Mouse (Mus musculus) heart, postnatal 0 days (tissue): ENCODE results near the gene Dnm3. TPM values are rescaled to one million over a fixed set of nuclear protein-coding genes. Genes with fewer than 3 reads are reported as not detected.

Experiments used
- ATAC-seq: fragments of 200-750 bp; cut with Nextera tagmentation; 2 replicates; pipeline ENCODE4 v1.8.0; 2017; ENCODE audit warnings: low read depth, moderate number of reproducible peaks, moderate library complexity; ENCODE audit not compliant: insufficient read depth
- DNase-seq: peaks from one replicate; pipeline ENCODE4 v3.0.0-alpha.2; 2016; ENCODE audit warnings: low spot score
- H3K27ac ChIP-seq: fragments of 300-500 bp; sonication (generic); 2 replicates; pipeline ENCODE4 v1.5.1; 2014; ENCODE audit warnings: low read depth, mild to moderate bottlenecking
- H3K27me3 ChIP-seq: fragments of 300-500 bp; sonication (generic); 2 replicates; pipeline ENCODE4 v1.6.1; 2014; ENCODE audit warnings: low read length, mixed read lengths; ENCODE audit not compliant: control insufficient read depth, insufficient read depth
- H3K36me3 ChIP-seq: fragments of 300-500 bp; sonication (generic); replicated peaks from 2 replicates; pipeline ENCODE4 v1.6.1; 2014; ENCODE audit warnings: low read length, mixed read lengths; ENCODE audit not compliant: control insufficient read depth, insufficient read depth
- H3K4me1 ChIP-seq: fragments of 300-500 bp; sonication (generic); 2 replicates; pipeline ENCODE4 v1.6.1; 2014; ENCODE audit warnings: antibody characterized with exemption; ENCODE audit not compliant: control insufficient read depth, insufficient read depth
- H3K4me2 ChIP-seq: fragments of 300-500 bp; sonication (generic); 2 replicates; pipeline ENCODE4 v1.6.1; 2014; ENCODE audit warnings: low read depth, mild to moderate bottlenecking, low read length, moderate library complexity
- H3K4me3 ChIP-seq: fragments of 300-500 bp; sonication (generic); 2 replicates; pipeline ENCODE4 v1.5.1; 2014; ENCODE audit warnings: low read depth, low read length
- H3K9ac ChIP-seq: fragments of 300-500 bp; sonication (generic); replicated peaks from 2 replicates; pipeline ENCODE4 v1.6.1; 2014; ENCODE audit warnings: low read depth, low read length, mixed read lengths
- H3K9me3 ChIP-seq: fragments of 300-500 bp; sonication (generic); replicated peaks from 2 replicates; pipeline ENCODE4 v1.6.1; 2016; ENCODE audit warnings: low read length; ENCODE audit not compliant: control insufficient read depth
- CTCF ChIP-seq: IDR thresholded peaks from 2 replicates; pipeline ENCODE4 v1.5.1; 2016; ENCODE audit warnings: antibody characterized with exemption, control low read depth, low read depth
- EP300 ChIP-seq: IDR thresholded peaks from 2 replicates; pipeline ENCODE4 v1.6.1; 2016; ENCODE audit warnings: antibody characterized with exemption, low read depth
- WGBS: fragments of 180-500 bp; shearing (Covaris S2); extraction: QIAGEN DNeasy Blood & Tissue Kit; methylation state at CpG from one replicate; pipeline ENCODE4 v1.1.7; 2014; 5-methylcytosine and 5-hydroxymethylcytosine counted together
- polyA plus RNA-seq: library from polyadenylated mRNA; unstranded; fragments of >200 nt; fragmentation: Nextera tagmentation; extraction: Ambion mirVana; gene quantifications from 2 replicates; pipeline ENCODE4 v1.2.1, GENCODE M21; 2015
- total RNA-seq: library from RNA; depleted of rRNA; stranded (reverse); fragments of >200 nt; gene quantifications from 2 replicates; pipeline ENCODE4 v1.2.3, GENCODE M21; 2014; ENCODE audit warnings: low replicate concordance

Gene Dnm3
- total and polyA plus RNA-seq, 2 experiments from 2014 or later: 1.9 to 2.4 TPM

DNA sequence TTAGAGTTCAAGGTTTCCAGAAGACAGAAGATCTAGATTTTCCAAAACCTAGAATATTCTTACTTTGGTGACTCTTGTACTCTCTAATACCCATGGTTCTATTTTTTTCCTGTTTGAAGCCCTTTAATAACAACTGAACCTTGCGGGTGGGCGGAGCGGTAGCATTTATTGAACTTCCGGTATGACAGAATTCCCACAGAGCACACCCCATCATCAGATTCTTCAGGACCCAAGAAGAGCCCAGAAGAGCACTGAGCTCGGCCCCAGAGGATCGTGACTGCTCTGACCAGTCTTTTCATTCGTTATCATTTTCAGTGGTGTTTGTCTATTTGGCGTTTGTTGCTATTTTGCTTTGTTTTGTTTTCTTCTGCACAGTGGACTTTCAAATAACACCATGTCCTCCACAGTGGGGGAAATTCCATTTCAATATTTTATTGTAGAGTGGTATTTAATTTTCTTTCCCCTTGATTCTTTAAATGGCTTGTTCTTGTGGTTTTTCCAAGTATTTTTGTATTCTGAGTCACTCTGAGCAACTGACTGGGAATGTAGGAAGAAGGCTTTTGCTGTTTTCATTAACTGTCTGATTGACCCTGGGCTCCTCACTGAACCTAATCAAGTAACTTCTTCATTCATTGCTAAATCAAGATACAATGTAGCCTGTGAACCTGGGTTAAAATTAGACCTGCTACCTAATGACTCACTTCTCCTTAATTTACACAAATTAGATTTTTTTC lies 344.8 kb downstream of the Dnm3 start:
- no peak for ATAC-seq
- H3K4me2 ChIP-seq: no peak overlapping the region
- H3K27me3 ChIP-seq: no peaks in the 10 kb centered on the region
- TF ChIP-seq CTCF: no peak
- TF ChIP-seq EP300: no peak
- H3K36me3 ChIP-seq: no peaks in the 10 kb centered on the region
- H3K4me1 ChIP-seq: no peaks in the 10 kb centered on the region
- H3K9ac ChIP-seq: no peak overlapping the region
- H3K9me3 ChIP-seq: no peaks in the 10 kb centered on the region
- 91% methylated on average over 8 of the region's 8 CpGs for WGBS
- H3K27ac ChIP-seq: no peak overlapping the region
- DNase-seq: no peak
- H3K4me3 ChIP-seq: no peak overlapping the region

- Histone ChIP-seq H3K27me3 (no peaks in the 10 kb centered on the region), H3K4me2 (no peak overlapping the region), H3K36me3 (no peaks in the 10 kb centered on the region), H3K9me3 (no peaks in the 10 kb centered on the region), H3K9ac (no peak overlapping the region), H3K27ac (no peak overlapping the region), H3K4me3 (no peak overlapping the region), H3K4me1 (no peaks in the 10 kb centered on the region)
- ATAC-seq (no peak), DNase-seq (no peak)
- TF ChIP-seq CTCF: no peak
- no peak for TF ChIP-seq EP300
- 75% methylated on average over 8 of the region's 8 CpGs for WGBS
Observed at GRCm38 (mm10) chr1:162126856-162127792, 350.7 kb downstream of the Dnm3 start.

DNA sequence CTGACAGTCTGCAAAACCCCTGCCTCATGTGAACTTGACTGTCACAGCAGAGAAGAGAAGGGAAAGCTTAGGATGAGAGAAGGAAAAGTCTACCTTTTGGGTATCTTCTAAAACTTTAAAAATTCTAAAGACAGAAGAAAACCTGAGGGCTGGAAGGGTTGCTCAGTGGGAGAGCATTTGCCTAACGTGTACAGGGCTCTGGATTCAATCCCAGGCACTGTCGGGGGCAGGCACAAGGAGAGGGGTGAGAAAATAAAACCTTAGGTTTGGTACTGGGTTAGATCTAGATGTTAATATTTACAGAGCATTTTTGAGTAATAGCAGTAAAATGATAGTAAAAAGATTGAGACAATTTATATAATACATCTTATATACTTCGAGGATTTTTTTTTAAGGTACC lies 353.4 kb downstream of the Dnm3 start:
- ATAC-seq (no peak), DNase-seq (no peak)
- no peak overlapping the region for H3K27ac ChIP-seq
- no peak overlapping the region for H3K9ac ChIP-seq
- no peaks in the 10 kb centered on the region for H3K4me1 ChIP-seq
- 66% methylated on average over 3 of the region's 3 CpGs for WGBS
- H3K36me3 ChIP-seq: no peaks in the 10 kb centered on the region
- TF ChIP-seq CTCF (no peak), EP300 (no peak)
- H3K4me2 ChIP-seq: no peak overlapping the region
- no peak overlapping the region for H3K4me3 ChIP-seq
- no peaks in the 10 kb centered on the region for H3K9me3 ChIP-seq
- no peaks in the 10 kb centered on the region for H3K27me3 ChIP-seq

DNA sequence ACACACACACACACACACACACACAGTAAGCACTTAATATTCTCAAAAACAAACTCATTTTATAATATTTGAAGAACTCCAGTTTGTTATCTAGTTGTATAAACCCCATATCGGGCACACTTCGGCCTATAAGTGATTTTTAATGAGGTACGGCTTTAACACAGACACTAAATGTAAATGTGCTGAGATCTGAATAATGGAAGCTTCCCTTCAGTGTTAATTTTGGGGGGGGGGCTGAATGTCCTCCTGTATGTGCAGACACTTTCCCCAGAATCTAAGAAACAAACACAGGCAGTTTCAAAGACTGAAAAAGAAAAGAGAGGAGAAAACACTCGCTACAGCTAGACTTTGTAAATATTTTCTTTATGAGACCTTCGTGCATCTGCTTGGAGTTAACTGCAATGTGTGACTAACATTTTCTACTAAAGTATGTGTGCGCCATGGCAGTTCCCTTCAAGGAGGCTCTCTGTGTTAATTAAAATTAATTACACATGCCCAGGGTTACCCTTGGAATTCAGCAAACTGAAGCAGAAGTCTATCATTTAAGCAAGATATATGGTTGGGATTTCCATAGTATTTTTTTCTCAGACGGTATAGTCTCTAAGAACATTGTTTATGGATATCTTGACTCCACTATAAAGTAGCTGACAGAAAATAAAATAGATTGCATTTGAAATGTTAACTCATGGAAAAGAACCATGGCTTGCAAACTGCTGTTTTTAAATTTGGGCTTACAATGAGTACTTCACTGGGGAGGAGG lies 356.2 kb downstream of the Dnm3 start:
- Histone ChIP-seq H3K27me3 (no peaks in the 10 kb centered on the region), H3K4me3 (no peak overlapping the region), H3K9me3 (no peaks in the 10 kb centered on the region), H3K27ac (no peak overlapping the region), H3K9ac (no peak overlapping the region), H3K4me2 (no peak overlapping the region), H3K4me1 (no peaks in the 10 kb centered on the region), H3K36me3 (no peaks in the 10 kb centered on the region)
- ATAC-seq: no peak
- WGBS: 84% methylated on average over 7 of the region's 7 CpGs
- TF ChIP-seq EP300: no peak
- no peak for TF ChIP-seq CTCF
- DNase-seq: no peak

DNA sequence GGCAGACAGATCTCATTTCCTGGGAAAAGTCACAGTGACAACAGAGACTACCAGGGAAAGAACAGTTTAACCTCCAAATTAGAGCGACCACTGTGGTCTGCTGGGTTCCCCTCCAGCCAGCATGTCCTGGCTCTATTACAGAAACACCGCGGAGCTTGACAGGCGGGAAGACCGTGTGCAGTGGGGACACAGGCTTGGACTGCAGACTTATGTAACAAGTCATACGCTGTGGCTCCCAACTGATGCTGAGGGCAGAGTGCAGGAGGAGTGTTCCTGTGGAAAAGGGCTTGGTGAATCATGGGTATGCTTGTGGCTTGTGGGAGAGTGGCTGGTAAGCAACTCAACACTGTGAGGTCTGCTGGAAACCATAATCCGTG lies 368.4 kb downstream of the Dnm3 start:
- no peak overlapping the region for H3K9ac ChIP-seq
- H3K9me3 ChIP-seq: no peaks in the 10 kb centered on the region
- DNase-seq: no peak
- no peak for ATAC-seq
- no peak overlapping the region for H3K4me2 ChIP-seq
- H3K27ac ChIP-seq: no peak overlapping the region
- H3K36me3 ChIP-seq: no peaks in the 10 kb centered on the region
- no peak overlapping the region for H3K4me3 ChIP-seq
- H3K4me1 ChIP-seq: no peaks in the 10 kb centered on the region
- WGBS: 69% methylated on average over 7 of the region's 7 CpGs
- no peaks in the 10 kb centered on the region for H3K27me3 ChIP-seq
- no peak for TF ChIP-seq EP300
- no peak for TF ChIP-seq CTCF
